Mouse (Mus musculus) stomach, postnatal 0 days (tissue): ENCODE results near the gene Camk2g. TPM values are rescaled to one million over a fixed set of nuclear protein-coding genes. Genes with fewer than 3 reads are reported as not detected.

ENCODE experiments used
- ATAC-seq: fragments of 200-750 bp; cut with Nextera tagmentation; 2 replicates; pipeline ENCODE4 v1.8.0; 2017; ENCODE audit not compliant: low FRiP score, low TSS enrichment
- DNase-seq: peaks from one replicate; pipeline ENCODE4 v3.0.0-alpha.2; 2016; ENCODE audit warnings: low spot score
- H3K27ac ChIP-seq: fragments of 300-500 bp; sonication (generic); replicated peaks from 2 replicates; pipeline ENCODE4 v1.5.1; 2014; ENCODE audit warnings: mild to moderate bottlenecking, control low read depth
- H3K27me3 ChIP-seq: fragments of 300-500 bp; sonication (generic); 2 replicates; pipeline ENCODE4 v1.6.1; 2014; ENCODE audit warnings: low read length; ENCODE audit not compliant: control insufficient read depth, insufficient read depth
- H3K36me3 ChIP-seq: fragments of 300-500 bp; sonication (generic); 2 replicates; pipeline ENCODE4 v1.6.1; 2014; ENCODE audit warnings: low read length, mixed read lengths; ENCODE audit not compliant: control insufficient read depth, insufficient read depth
- H3K4me1 ChIP-seq: fragments of 300-500 bp; sonication (generic); replicated peaks from 2 replicates; pipeline ENCODE4 v1.6.1; 2014; ENCODE audit warnings: antibody characterized with exemption; ENCODE audit not compliant: control insufficient read depth, insufficient read depth
- H3K4me2 ChIP-seq: fragments of 300-500 bp; sonication (generic); replicated peaks from 2 replicates; pipeline ENCODE4 v1.6.1; 2014; ENCODE audit warnings: low read depth, mild to moderate bottlenecking, control low read depth, moderate library complexity
- H3K4me3 ChIP-seq: fragments of 300-500 bp; sonication (generic); 2 replicates; pipeline ENCODE4 v1.5.1; 2014; ENCODE audit warnings: low read depth, low read length, control low read depth
- H3K9ac ChIP-seq: fragments of 300-500 bp; sonication (generic); 2 replicates; pipeline ENCODE4 v1.6.1; 2014; ENCODE audit warnings: mild to moderate bottlenecking, low read length, control low read depth, mixed read lengths
- H3K9me3 ChIP-seq: fragments of 300-500 bp; sonication (generic); 2 replicates; pipeline ENCODE4 v1.6.1; 2016; ENCODE audit warnings: low read length; ENCODE audit not compliant: control insufficient read depth
- CTCF ChIP-seq: IDR thresholded peaks from 2 replicates; pipeline ENCODE4 v1.5.1; 2016; ENCODE audit warnings: antibody characterized with exemption, low read depth, mild to moderate bottlenecking, moderate library complexity
- EP300 ChIP-seq: optimal IDR thresholded peaks from 2 replicates; pipeline ENCODE3; 2016; ENCODE audit warnings: antibody characterized with exemption
- WGBS: fragments of 180-500 bp; shearing (Covaris S2); extraction: QIAGEN DNeasy Blood & Tissue Kit; methylation state at CpG from one replicate; pipeline ENCODE4 v1.1.7; 2014; 5-methylcytosine and 5-hydroxymethylcytosine counted together
- polyA plus RNA-seq: library from polyadenylated mRNA; unstranded; fragments of >200 nt; fragmentation: Nextera tagmentation; extraction: Ambion mirVana; gene quantifications from 2 replicates; pipeline ENCODE4 v1.2.1, GENCODE M21; 2015

Gene Camk2g
- polyA plus RNA-seq, 1 experiment from 2014 or later: 38.6 TPM

DNA sequence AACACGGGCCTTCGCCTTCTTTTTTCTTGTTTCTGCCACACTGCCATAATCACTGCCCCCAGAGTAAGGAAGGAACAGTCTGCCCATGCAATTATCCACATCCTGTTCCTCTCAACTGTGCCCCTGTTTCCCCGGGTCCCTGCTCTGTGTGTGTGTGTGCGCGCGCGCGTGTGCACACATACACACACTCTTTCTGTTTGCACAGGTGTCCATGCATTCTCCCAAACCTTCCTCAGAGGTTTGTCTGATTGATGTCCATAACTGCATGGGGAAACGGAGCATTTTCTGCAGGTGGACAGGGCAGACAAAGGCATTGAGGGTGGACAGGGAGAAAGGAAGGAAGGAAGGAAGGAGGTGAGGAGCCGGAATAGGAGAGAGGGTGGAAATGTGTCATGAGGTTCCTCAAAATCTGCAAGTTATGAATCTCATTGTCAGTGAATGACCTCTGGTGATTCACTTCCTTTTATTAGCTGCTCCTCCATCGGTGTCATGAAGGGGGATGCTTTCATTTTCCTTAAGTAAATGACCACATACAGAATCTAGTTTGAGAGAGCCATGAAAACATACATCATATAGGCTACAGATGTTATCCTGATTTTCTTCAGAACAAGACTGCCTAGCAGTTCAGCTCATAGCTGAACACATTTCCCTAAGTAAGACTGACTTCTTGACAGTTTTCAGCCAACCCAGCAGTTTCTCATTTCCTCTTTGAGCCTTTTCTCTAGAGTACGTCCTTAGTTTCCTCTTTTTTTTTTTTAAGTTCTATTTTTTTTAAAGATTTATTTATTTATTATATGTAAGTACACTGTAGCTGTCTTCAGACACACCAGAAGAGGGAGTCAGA is 35.9 kb upstream of the Camk2g start:
- H3K9me3 ChIP-seq: no peaks in the 10 kb centered on the region
- H3K27ac ChIP-seq: no peak overlapping the region
- 53% methylated on average over 12 of the region's 12 CpGs for WGBS
- no peaks in the 10 kb centered on the region for H3K36me3 ChIP-seq
- TF ChIP-seq EP300 (no peak), CTCF (no peak)
- no peak overlapping the region for H3K9ac ChIP-seq
- H3K27me3 ChIP-seq: no peaks in the 10 kb centered on the region
- H3K4me3 ChIP-seq: no peak overlapping the region
- H3K4me1 ChIP-seq: no peaks in the 10 kb centered on the region; the same call in 1 of the 2 replicates
- no peak for ATAC-seq
- no peak for DNase-seq
- H3K4me2 ChIP-seq: no peak overlapping the region

DNA sequence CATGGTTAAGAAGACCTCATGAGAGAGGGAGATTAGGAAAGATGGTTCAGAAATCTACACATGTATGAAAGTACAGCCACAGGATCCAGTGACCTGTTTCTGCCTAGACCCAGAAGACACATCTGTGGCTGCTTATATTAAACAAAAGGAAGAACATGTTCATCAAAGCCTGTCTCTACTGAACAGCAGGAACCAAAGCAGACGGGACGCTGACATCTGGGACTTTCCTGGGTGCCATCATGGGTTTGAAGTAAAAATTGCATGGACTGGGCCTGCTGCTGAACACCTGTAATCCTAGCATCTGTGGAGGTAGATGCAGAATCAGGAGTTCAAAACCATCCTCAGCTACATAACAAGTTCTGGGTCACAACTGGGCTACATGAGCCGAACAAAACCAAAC is 34.6 kb upstream of the Camk2g start:
- no peak for ATAC-seq
- Histone ChIP-seq H3K27ac (no peak overlapping the region), H3K9me3 (no peaks in the 10 kb centered on the region), H3K4me2 (no peak overlapping the region), H3K36me3 (no peaks in the 10 kb centered on the region), H3K27me3 (no peaks in the 10 kb centered on the region), H3K9ac (no peak overlapping the region), H3K4me1 (no peaks in the 10 kb centered on the region; the same call in 1 of the 2 replicates), H3K4me3 (no peak overlapping the region)
- TF ChIP-seq CTCF (no peak), EP300 (no peak)
- DNase-seq: no peak
- WGBS: 78% methylated on average over 3 of the region's 3 CpGs

- no peak overlapping the region for H3K4me3 ChIP-seq
- ATAC-seq (no peak), DNase-seq (no peak)
Observed at GRCm38 (mm10) chr14:20827491-20827890, 33.6 kb upstream of the Camk2g start.

GRCm38 (mm10) chr14:20827061-20827460 is 33.2 kb upstream of the Camk2g start:
- TF ChIP-seq EP300 (no peak), CTCF (no peak)
- no peak for ATAC-seq
- WGBS: 75% methylated on average over 8 of the region's 8 CpGs
- no peak for DNase-seq
- H3K27ac ChIP-seq: no peak overlapping the region
- H3K36me3 ChIP-seq: no peaks in the 10 kb centered on the region
- no peaks in the 10 kb centered on the region for H3K9me3 ChIP-seq
- H3K27me3 ChIP-seq: no peaks in the 10 kb centered on the region
- H3K9ac ChIP-seq: no peak overlapping the region
- H3K4me3 ChIP-seq: no peak overlapping the region
- no peaks in the 10 kb centered on the region; the same call in 1 of the 2 replicates for H3K4me1 ChIP-seq
- H3K4me2 ChIP-seq: no peak overlapping the region

More at GRCm38 (mm10) chr14:20827491-20827890, 33.6 kb upstream of the Camk2g start:
- Histone ChIP-seq H3K9me3 (no peaks in the 10 kb centered on the region), H3K4me1 (no peaks in the 10 kb centered on the region; the same call in 1 of the 2 replicates), H3K36me3 (no peaks in the 10 kb centered on the region), H3K27ac (no peak overlapping the region), H3K9ac (no peak overlapping the region), H3K27me3 (no peaks in the 10 kb centered on the region), H3K4me2 (no peak overlapping the region)
- 79% methylated on average over 5 of the region's 5 CpGs for WGBS
- TF ChIP-seq CTCF: no peak
- TF ChIP-seq EP300: no peak

- DNase-seq: no peak
- Histone ChIP-seq H3K9ac (no peak overlapping the region), H3K9me3 (no peaks in the 10 kb centered on the region), H3K27me3 (no peaks in the 10 kb centered on the region), H3K27ac (no peak overlapping the region), H3K36me3 (no peaks in the 10 kb centered on the region), H3K4me2 (no peak overlapping the region), H3K4me1 (no peaks in the 10 kb centered on the region), H3K4me3 (no peak overlapping the region)
- WGBS: 90% methylated on average over 2 of the region's 2 CpGs
- no peak for TF ChIP-seq CTCF
- TF ChIP-seq EP300: no peak
- ATAC-seq: no peak
Observed at GRCm38 (mm10) chr14:20825516-20825915, 31.6 kb upstream of the Camk2g start.

GRCm38 (mm10) chr14:20824517-20824916 is 30.6 kb upstream of the Camk2g start:
- TF ChIP-seq EP300: no peak
- TF ChIP-seq CTCF: no peak
- no peak for ATAC-seq
- no peak overlapping the region for H3K27ac ChIP-seq
- H3K4me1 ChIP-seq: no peaks in the 10 kb centered on the region
- H3K4me2 ChIP-seq: no peak overlapping the region
- H3K9ac ChIP-seq: no peak overlapping the region
- no peak overlapping the region for H3K4me3 ChIP-seq
- no peak for DNase-seq
- no peaks in the 10 kb centered on the region for H3K36me3 ChIP-seq
- H3K9me3 ChIP-seq: no peaks in the 10 kb centered on the region
- no peaks in the 10 kb centered on the region for H3K27me3 ChIP-seq
- 89% methylated on average over 1 of the region's 1 CpGs for WGBS
